Mouse (Mus musculus) neural tube, embryonic 15.5 days (tissue): ENCODE data around the gene Vmn2r55. TPM values are rescaled to one million over a fixed set of nuclear protein-coding genes. Genes with fewer than 3 reads are reported as not detected.
"Not testable (repeated sequence)": the region's sequence is repeated elsewhere in the genome, so short reads cannot be mapped to it uniquely, and the experiment has no call there.

Experiments
- ATAC-seq: fragments of 200-750 bp; cut with Nextera tagmentation; 2 replicates; pipeline ENCODE4 v1.8.0; 2017; ENCODE audit warnings: mild to moderate bottlenecking, moderate TSS enrichment, moderate library complexity; ENCODE audit not compliant: low FRiP score
- H3K27ac ChIP-seq: fragments of 300-500 bp; sonication (generic); replicated peaks from 2 replicates; pipeline ENCODE4 v1.5.1; 2015; ENCODE audit warnings: mild to moderate bottlenecking, inconsistent platforms
- H3K27me3 ChIP-seq: fragments of 300-500 bp; sonication (generic); replicated peaks from 2 replicates; pipeline ENCODE4 v1.6.1; 2015; ENCODE audit warnings: inconsistent platforms
- H3K36me3 ChIP-seq: fragments of 300-500 bp; sonication (generic); 2 replicates; pipeline ENCODE4 v1.6.1; 2015; ENCODE audit warnings: inconsistent platforms
- H3K4me1 ChIP-seq: fragments of 300-500 bp; sonication (generic); 2 replicates; pipeline ENCODE4 v1.6.1; 2015; ENCODE audit warnings: inconsistent platforms
- H3K4me2 ChIP-seq: fragments of 300-500 bp; sonication (generic); 2 replicates; pipeline ENCODE4 v1.6.1; 2015; ENCODE audit warnings: inconsistent platforms, mild to moderate bottlenecking, moderate library complexity
- H3K4me3 ChIP-seq: fragments of 300-500 bp; sonication (generic); replicated peaks from 2 replicates; pipeline ENCODE4 v1.5.1; 2015; ENCODE audit warnings: mild to moderate bottlenecking, inconsistent platforms
- H3K9ac ChIP-seq: fragments of 300-500 bp; sonication (generic); replicated peaks from 2 replicates; pipeline ENCODE4 v1.6.1; 2015; ENCODE audit warnings: mild to moderate bottlenecking, inconsistent platforms
- H3K9me3 ChIP-seq: fragments of 300-500 bp; sonication (generic); replicated peaks from 2 replicates; pipeline ENCODE4 v1.6.1; 2016; ENCODE audit warnings: inconsistent platforms
- WGBS: fragments of 180-500 bp; shearing (Covaris S2); methylation state at CpG from one replicate; pipeline ENCODE4 v1.1.7; 2015; ENCODE audit warnings: mixed read lengths; 5-methylcytosine and 5-hydroxymethylcytosine counted together
- polyA plus RNA-seq: library from polyadenylated mRNA; unstranded; fragments of >200 nt; fragmentation: Nextera tagmentation; extraction: Ambion mirVana; gene quantifications from 2 replicates; pipeline ENCODE4 v1.2.1, GENCODE M21; 2015

Vmn2r55 gene
- not detected in 2 replicates for polyA plus RNA-seq

DNA sequence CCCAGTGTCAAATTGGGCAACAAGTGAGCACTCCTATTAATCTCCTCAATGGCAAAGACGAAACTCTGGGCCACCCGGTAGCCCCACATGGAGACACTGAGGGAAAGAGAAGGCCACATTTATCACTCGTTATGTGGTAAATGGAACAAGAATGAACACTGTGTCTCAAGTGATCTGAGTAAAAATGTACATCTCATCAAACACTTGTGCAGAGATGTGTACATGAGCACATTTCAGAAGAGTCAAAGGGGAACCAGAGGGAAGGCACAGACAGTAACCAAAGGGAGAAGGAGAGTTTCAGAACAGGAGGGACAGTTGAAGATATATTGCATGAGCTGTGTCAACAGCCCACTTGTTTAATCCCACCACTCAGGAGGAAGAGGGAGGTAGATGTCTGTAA lies at the start of gene Vmn2r55:
Gene Vmn2r55, minus strand, starts transcription at position 101 of the 400 bp plus-strand sequence.
- H3K4me2 ChIP-seq, H3K9ac ChIP-seq: not testable (repeated sequence)
- 90% methylated on average over 3 of the region's 3 CpGs for WGBS

DNA sequence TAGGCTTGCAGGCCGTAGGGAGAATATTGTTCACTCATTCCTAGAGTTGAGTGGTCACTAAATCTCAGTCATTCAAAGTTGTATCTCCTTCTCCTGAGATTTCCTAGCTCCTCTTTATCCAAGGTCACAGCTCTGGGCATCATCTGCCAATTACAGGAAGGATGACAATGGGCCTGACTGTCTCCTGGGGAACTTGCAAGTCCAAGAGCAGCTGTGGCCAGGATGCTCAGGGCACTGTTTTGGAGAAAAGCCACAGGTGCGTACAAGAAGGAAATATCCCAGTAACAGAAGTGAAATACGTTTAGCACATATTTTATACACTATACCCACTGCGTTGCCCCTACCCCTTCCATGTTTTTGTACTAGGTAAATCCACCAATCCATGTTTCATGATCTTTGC lies 44.6 kb downstream of the Vmn2r55 start, which contains the start of gene Vmn2r54:
Gene Vmn2r54, minus strand, starts transcription at position 101 of the 400 bp plus-strand sequence.
- not testable (repeated sequence) for H3K9ac ChIP-seq, H3K4me2 ChIP-seq, H3K36me3 ChIP-seq, ATAC-seq, H3K4me1 ChIP-seq, H3K4me3 ChIP-seq, H3K27ac ChIP-seq, H3K9me3 ChIP-seq, H3K27me3 ChIP-seq
- 84% methylated on average over 3 of the region's 4 CpGs for WGBS

More for the DNA sequence above, at the start of gene Vmn2r55:
- H3K27me3 ChIP-seq, H3K4me3 ChIP-seq, H3K27ac ChIP-seq, ATAC-seq, H3K4me1 ChIP-seq, H3K36me3 ChIP-seq, H3K9me3 ChIP-seq: not testable (repeated sequence)

DNA sequence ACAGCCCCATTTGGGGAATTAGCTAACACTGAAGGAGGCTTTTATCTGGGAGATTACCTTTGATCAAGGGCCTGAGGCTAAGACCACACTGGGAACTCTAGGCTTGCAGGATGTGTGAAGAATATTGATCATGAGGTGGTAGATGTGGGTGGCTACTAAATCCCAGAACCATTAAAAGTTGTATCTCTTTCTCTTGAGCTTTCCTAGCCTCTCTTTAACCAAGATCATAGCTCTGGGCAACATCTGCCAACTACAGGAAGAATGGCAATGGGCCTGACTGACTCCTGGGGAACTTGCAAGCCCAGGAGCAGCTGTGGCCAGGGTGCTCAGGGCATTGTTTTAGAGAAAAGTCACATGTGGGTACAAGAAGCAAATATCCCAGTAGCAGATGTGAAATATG lies 76.1 kb downstream of the Vmn2r55 start, which contains the start of gene Vmn2r53:
Gene Vmn2r53, minus strand, starts transcription at position 101 of the 400 bp plus-strand sequence.
- H3K27ac ChIP-seq, result no peak within 1 kb of the TSS
- no peaks in the 10 kb centered on the region for H3K4me1 ChIP-seq
- ATAC-seq, result no peak

More for the DNA sequence above, 76.1 kb downstream of the Vmn2r55 start, which contains the start of gene Vmn2r53:
- peaks cover 12% of the 10 kb centered on the region; the same call in 1 of the 2 replicates for H3K9me3 ChIP-seq
- no peaks in the 10 kb centered on the region for H3K36me3 ChIP-seq
- no peaks in the 10 kb centered on the region for H3K27me3 ChIP-seq
- H3K4me3 ChIP-seq, result no peak within 1 kb of the TSS
- no peak within 1 kb of the TSS for H3K4me2 ChIP-seq
- H3K9ac ChIP-seq, result no peak within 1 kb of the TSS

Other genes starting within 250 kb of the Vmn2r55 start
- 27.7 and 29.5 TPM in 2 replicates for gene Zfp606, start 206.7 kb downstream of the Vmn2r55 start, polyA plus RNA-seq
- gene 2900092C05Rik, start 172.5 kb downstream of the Vmn2r55 start, polyA plus RNA-seq, result not detected in 2 replicates
- gene Vmn2r53, start 76.2 kb downstream of the Vmn2r55 start, polyA plus RNA-seq, result 0.01 TPM in 1 of 2 replicates, not detected in the other
- gene Vmn2r54, start 44.7 kb downstream of the Vmn2r55 start, polyA plus RNA-seq, result not detected in 2 replicates
- gene Vmn2r56, start 50.0 kb upstream of the Vmn2r55 start, polyA plus RNA-seq, result not detected in 2 replicates
- 25.2 and 33.4 TPM in 2 replicates for gene Zscan18, start 118.6 kb upstream of the Vmn2r55 start, polyA plus RNA-seq
- gene Zfp329, start 133.9 kb upstream of the Vmn2r55 start, polyA plus RNA-seq, result 26.7 and 27.0 TPM in 2 replicates
- 23.4 and 25.4 TPM in 2 replicates for gene Zfp110, start 149.8 kb upstream of the Vmn2r55 start, polyA plus RNA-seq
- gene Zfp128, start 196.2 kb upstream of the Vmn2r55 start, polyA plus RNA-seq, result 6.7 and 7.5 TPM in 2 replicates
- 9.8 and 13.6 TPM in 2 replicates for gene Zscan22, start 212.8 kb upstream of the Vmn2r55 start, polyA plus RNA-seq
- 564 and 667 TPM in 2 replicates for gene Rps5, start 237.3 kb upstream of the Vmn2r55 start, polyA plus RNA-seq
- gene Rnf225, start 242.4 kb upstream of the Vmn2r55 start, polyA plus RNA-seq, result 0.96 and 1.1 TPM in 2 replicates